Mouse (Mus musculus): ENCODE measurements around the gene Wbp2. TPM values are rescaled to one million over a fixed set of nuclear protein-coding genes. Genes with fewer than 3 reads are reported as not detected.
A peak's percentile ranks its signal among the peaks of the same experiment; 100 is the strongest.

The Wbp2 gene
- polyA plus RNA-seq, 1 experiment from 2014 or later, result 153 TPM

DNA sequence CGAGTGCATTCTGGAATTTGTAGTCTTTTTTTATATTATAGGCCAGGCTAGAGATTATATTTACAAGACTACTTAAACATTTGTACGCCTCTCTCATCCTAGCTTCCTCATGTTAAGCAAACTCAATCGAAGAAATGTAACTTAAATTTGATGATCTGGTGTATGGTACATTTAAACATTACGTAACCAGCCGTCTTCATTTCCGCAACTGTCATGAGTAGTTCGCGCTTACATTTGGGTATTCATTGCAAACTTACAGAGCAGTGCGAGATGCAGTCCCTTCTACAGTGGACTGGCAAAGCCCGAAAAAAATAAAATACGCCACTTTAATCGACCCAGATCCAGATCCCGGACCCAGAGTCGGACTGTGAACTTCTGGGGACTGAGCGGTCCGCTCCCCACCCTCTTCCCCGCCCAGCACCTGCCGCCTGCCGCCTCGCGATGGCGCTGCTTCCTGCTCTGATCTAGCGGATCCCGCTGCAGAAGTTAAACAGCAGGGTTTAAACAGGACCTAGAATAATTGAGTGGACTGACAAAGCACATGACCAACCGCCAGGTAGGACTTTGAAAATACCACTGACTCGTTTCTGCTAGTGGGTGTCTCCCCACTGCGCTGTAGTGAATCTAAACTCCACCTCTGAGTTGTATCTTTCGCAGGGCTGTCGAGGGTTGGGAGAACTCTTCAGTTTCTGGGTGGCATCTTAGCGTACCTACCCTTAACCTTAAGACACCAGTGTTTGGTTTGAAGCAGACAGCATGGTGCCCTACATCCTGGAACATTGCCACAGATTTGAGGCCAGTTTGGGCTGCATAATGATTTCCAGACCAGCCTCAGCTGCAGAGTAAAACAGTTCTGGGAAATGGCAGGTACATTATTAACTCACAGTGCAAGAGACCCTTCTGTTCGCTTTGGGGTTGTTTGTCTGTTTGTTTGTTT, 667 bp upstream of the Wbp2 start:
- peaks cover 12% of the 10 kb centered on the region for H3K36me3 ChIP-seq (ENCODE audit: control insufficient read depth, insufficient read depth)
- H3K9ac ChIP-seq (ENCODE audit: low read length), result peak overlapping the region; percentile 78
- peak; percentile 79 for ATAC-seq (replicated peaks; ENCODE audit: extremely low read depth, insufficient read depth, low FRiP score)
- H3K4me3 ChIP-seq (ENCODE audit: low read length), result peak overlapping the region; percentile 69
- H3K9me3 ChIP-seq (replicated peaks; ENCODE audit: control insufficient read depth, low read length), result no peaks in the 10 kb centered on the region
- peak overlapping the region; percentile 78 for H3K4me2 ChIP-seq (ENCODE audit: low read depth, low read length)
- peaks cover 18% of the 10 kb centered on the region for H3K4me1 ChIP-seq (ENCODE audit: control insufficient read depth, insufficient read depth, low read length)
- H3K27me3 ChIP-seq (ENCODE audit: control insufficient read depth, insufficient read depth, low read length), result no peaks in the 10 kb centered on the region
- H3K27ac ChIP-seq (ENCODE audit: low read length), result peak overlapping the region; percentile 92
- 3% methylated on average over 31 of the region's 31 CpGs for WGBS

DNA sequence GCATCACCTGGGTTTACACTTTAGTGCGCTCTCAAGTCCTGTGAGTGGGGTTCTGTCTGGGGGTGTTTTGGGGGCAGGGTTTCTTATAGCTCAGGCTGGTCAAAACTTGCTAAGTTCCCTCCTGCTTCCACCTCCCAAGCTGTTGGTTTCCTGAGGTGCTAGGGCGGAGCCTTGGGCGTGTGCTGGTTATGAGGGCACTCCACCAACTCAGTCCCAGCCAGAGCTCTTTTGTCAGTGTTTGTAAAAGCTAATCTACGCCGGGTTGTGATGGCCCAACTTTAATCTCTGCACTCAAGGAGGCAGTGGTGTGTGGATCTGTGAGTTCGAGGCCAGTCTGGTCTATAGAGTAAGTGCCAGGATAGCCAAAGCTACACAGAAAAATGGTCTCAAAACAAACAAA, 2.6 kb downstream of the Wbp2 start:
- Histone ChIP-seq H3K27ac (ENCODE audit: low read length) (no peak overlapping the region), H3K9ac (ENCODE audit: low read length) (no peak overlapping the region), H3K4me1 (ENCODE audit: control insufficient read depth, insufficient read depth, low read length) (peaks cover 18% of the 10 kb centered on the region), H3K36me3 (ENCODE audit: control insufficient read depth, insufficient read depth) (peaks cover 40% of the 10 kb centered on the region), H3K27me3 (ENCODE audit: control insufficient read depth, insufficient read depth, low read length) (no peaks in the 10 kb centered on the region), H3K4me2 (ENCODE audit: low read depth, low read length) (no peak overlapping the region), H3K4me3 (ENCODE audit: low read length) (no peak overlapping the region), H3K9me3 (replicated peaks; ENCODE audit: control insufficient read depth, low read length) (no peaks in the 10 kb centered on the region)
- no peak for ATAC-seq (replicated peaks; ENCODE audit: extremely low read depth, insufficient read depth, low FRiP score)
- WGBS, result 88% methylated on average over 6 of the region's 6 CpGs

DNA sequence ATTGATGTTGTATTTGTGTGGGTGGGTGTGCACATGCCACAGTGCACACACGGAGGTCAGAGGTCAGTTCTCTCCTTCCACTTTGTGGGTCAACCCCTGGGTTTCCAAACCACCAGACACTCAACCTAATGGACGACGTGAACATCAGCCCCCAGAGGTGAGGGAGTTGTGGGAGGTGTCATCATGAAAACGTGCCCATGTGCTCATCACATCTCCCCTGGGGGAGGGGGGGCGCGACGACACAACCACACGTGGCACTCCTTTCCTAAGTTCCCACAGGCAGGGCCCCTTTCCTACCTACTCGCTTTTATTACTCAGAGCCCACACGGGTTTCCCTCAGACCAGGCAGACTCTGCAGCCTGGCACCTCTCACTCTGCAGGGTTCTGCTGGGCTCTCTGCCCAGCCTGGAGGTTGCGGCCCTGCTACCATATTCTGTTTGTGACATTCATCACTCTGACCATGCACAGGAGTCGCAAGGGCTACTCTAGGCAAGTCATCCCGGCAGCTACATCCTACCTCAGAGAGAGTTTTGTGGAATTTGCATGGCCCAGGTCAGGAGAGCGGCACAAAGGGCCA, 3.6 kb downstream of the Wbp2 start:
- Histone ChIP-seq H3K27me3 (ENCODE audit: control insufficient read depth, insufficient read depth, low read length) (no peaks in the 10 kb centered on the region), H3K9ac (ENCODE audit: low read length) (no peak overlapping the region), H3K4me2 (ENCODE audit: low read depth, low read length) (no peak overlapping the region), H3K27ac (ENCODE audit: low read length) (no peak overlapping the region), H3K4me3 (ENCODE audit: low read length) (no peak overlapping the region), H3K4me1 (ENCODE audit: control insufficient read depth, insufficient read depth, low read length) (peaks cover 23% of the 10 kb centered on the region), H3K9me3 (replicated peaks; ENCODE audit: control insufficient read depth, low read length) (no peaks in the 10 kb centered on the region), H3K36me3 (ENCODE audit: control insufficient read depth, insufficient read depth) (peaks cover 45% of the 10 kb centered on the region)
- ATAC-seq (replicated peaks; ENCODE audit: extremely low read depth, insufficient read depth, low FRiP score), result no peak
- 87% methylated on average over 14 of the region's 14 CpGs for WGBS

DNA sequence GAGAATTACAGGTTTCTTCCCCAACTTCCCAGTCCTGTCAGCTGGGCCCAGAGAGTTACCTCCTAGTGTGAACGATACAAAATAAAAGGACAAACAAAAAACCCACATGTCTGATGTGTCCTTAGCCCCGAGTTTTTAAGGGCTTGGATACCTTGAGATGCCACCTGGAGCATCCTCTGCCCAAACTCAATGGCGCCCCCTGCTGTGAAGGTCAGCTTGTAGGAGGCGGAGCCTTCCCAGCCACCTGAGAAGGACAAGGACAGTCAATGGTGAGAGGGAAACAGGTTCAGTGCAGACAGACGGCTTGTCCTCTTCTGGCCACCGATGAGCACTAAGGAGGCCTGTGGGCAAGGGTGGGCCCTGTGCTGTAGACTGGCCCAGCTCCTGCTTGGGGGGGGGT, 5.7 kb downstream of the Wbp2 start:
- H3K4me2 ChIP-seq (ENCODE audit: low read depth, low read length), result no peak overlapping the region
- no peak overlapping the region for H3K9ac ChIP-seq (ENCODE audit: low read length)
- no peaks in the 10 kb centered on the region for H3K27me3 ChIP-seq (ENCODE audit: control insufficient read depth, insufficient read depth, low read length)
- peaks cover 18% of the 10 kb centered on the region for H3K4me1 ChIP-seq (ENCODE audit: control insufficient read depth, insufficient read depth, low read length)
- H3K9me3 ChIP-seq (replicated peaks; ENCODE audit: control insufficient read depth, low read length), result no peaks in the 10 kb centered on the region
- no peak for ATAC-seq (replicated peaks; ENCODE audit: extremely low read depth, insufficient read depth, low FRiP score)
- H3K27ac ChIP-seq (ENCODE audit: low read length), result no peak overlapping the region
- 74% methylated on average over 6 of the region's 6 CpGs for WGBS
- peaks cover 45% of the 10 kb centered on the region for H3K36me3 ChIP-seq (ENCODE audit: control insufficient read depth, insufficient read depth)
- H3K4me3 ChIP-seq (ENCODE audit: low read length), result no peak overlapping the region

DNA sequence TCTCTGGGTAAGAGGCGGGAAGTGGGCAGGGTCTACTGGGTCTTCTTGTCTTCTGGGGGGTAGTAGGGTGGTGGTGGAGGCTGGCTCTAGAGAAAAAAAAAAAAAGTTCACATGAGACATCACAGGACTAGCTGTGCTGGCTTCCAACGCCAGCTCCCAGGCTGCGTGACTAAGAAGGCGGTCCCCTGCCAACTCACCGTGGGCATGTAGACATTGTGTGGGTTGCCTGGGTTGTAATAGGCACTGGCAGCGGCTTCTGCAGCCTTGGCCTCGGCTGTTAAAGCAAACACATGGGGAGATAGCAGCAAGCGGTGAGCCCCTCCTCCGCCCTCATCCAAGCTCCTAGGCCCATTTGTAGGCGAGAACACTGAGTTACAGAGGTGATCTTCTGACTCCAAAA, 7.3 kb downstream of the Wbp2 start:
- H3K9me3 ChIP-seq (replicated peaks; ENCODE audit: control insufficient read depth, low read length), result no peaks in the 10 kb centered on the region
- peaks cover 45% of the 10 kb centered on the region for H3K36me3 ChIP-seq (ENCODE audit: control insufficient read depth, insufficient read depth)
- whole genome bisulfite sequencing, result 76% methylated on average over 10 of the region's 10 CpGs
- no peak overlapping the region for H3K9ac ChIP-seq (ENCODE audit: low read length)
- H3K4me1 ChIP-seq (ENCODE audit: control insufficient read depth, insufficient read depth, low read length), result peaks cover 11% of the 10 kb centered on the region
- H3K27me3 ChIP-seq (ENCODE audit: control insufficient read depth, insufficient read depth, low read length), result no peaks in the 10 kb centered on the region
- H3K27ac ChIP-seq (ENCODE audit: low read length), result no peak overlapping the region
- ATAC-seq (replicated peaks; ENCODE audit: extremely low read depth, insufficient read depth, low FRiP score), result no peak
- H3K4me3 ChIP-seq (ENCODE audit: low read length), result no peak overlapping the region
- H3K4me2 ChIP-seq (ENCODE audit: low read depth, low read length), result no peak overlapping the region

DNA sequence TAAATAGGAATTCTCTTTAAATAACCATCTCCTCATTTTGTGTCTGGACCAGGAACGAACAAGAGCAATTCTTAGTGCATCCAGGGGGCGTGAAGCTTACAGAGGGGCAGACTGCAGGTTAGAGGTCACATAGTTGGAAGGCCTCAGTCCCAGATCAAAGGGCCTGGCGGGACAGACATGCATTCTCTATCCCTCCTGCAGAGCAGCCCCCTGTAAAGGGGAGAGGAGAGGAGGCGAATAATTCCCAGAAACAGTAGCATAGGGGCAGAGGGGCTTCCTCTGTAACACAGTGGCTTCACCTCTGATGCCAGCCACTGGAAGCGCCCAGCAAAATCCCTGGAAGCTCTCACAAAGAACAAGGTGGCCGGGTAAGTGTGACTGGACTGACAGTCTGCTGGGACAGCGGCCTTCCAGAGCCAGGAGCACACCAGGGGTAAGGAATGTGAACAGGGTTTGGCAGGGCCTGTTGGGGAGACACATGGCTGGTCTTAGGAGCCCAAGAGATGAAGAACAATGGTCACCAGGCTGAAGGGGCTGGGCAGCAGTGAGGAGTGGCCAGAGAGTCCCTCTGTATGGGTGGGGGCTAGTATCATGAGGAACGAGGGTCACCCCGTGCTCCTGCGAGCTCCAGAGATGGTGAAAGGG, 8.0 kb downstream of the Wbp2 start:
- no peak for ATAC-seq (replicated peaks; ENCODE audit: extremely low read depth, insufficient read depth, low FRiP score)
- Histone ChIP-seq H3K4me3 (ENCODE audit: low read length) (no peak overlapping the region), H3K4me2 (ENCODE audit: low read depth, low read length) (no peak overlapping the region), H3K27me3 (ENCODE audit: control insufficient read depth, insufficient read depth, low read length) (no peaks in the 10 kb centered on the region), H3K9me3 (replicated peaks; ENCODE audit: control insufficient read depth, low read length) (no peaks in the 10 kb centered on the region), H3K4me1 (ENCODE audit: control insufficient read depth, insufficient read depth, low read length) (peaks cover 11% of the 10 kb centered on the region), H3K36me3 (ENCODE audit: control insufficient read depth, insufficient read depth) (peaks cover 43% of the 10 kb centered on the region), H3K27ac (ENCODE audit: low read length) (peak overlapping the region; percentile 27), H3K9ac (ENCODE audit: low read length) (peak overlapping the region; percentile 25)
- 58% methylated on average over 10 of the region's 10 CpGs for WGBS

DNA sequence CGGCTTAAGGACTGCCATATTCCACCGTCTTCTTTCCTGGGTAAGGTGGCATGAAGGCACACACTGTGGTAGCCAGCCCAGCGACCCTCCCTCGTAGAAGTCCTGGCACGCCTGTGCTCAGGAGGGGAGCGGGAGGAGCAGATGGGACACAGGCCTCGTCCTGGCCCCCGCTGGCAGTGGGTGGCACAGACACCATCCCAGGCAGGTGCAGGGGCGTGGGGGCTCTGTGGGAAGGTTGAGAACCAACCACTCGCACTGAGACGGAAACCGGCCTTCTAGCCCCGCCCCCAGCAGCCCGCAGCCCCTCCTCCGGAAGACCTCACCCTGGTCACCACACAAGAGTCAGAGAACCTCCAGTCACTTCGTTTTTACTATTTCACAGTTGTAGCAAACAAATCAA, 8.6 kb downstream of the Wbp2 start:
- H3K9me3 ChIP-seq (replicated peaks; ENCODE audit: control insufficient read depth, low read length), result no peaks in the 10 kb centered on the region
- no peaks in the 10 kb centered on the region for H3K27me3 ChIP-seq (ENCODE audit: control insufficient read depth, insufficient read depth, low read length)
- peak overlapping the region; percentile 56 for H3K9ac ChIP-seq (ENCODE audit: low read length)
- peak; percentile 35; the same call in 1 of the 2 replicates for ATAC-seq (replicated peaks; ENCODE audit: extremely low read depth, insufficient read depth, low FRiP score)
- peaks cover 37% of the 10 kb centered on the region for H3K36me3 ChIP-seq (ENCODE audit: control insufficient read depth, insufficient read depth)
- WGBS, result 25% methylated on average over 16 of the region's 16 CpGs
- peaks cover 11% of the 10 kb centered on the region for H3K4me1 ChIP-seq (ENCODE audit: control insufficient read depth, insufficient read depth, low read length)
- H3K4me2 ChIP-seq (ENCODE audit: low read depth, low read length), result peak overlapping the region; percentile 47
- peak overlapping the region; percentile 67 for H3K27ac ChIP-seq (ENCODE audit: low read length)
- H3K4me3 ChIP-seq (ENCODE audit: low read length), result peak overlapping the region; percentile 26

DNA sequence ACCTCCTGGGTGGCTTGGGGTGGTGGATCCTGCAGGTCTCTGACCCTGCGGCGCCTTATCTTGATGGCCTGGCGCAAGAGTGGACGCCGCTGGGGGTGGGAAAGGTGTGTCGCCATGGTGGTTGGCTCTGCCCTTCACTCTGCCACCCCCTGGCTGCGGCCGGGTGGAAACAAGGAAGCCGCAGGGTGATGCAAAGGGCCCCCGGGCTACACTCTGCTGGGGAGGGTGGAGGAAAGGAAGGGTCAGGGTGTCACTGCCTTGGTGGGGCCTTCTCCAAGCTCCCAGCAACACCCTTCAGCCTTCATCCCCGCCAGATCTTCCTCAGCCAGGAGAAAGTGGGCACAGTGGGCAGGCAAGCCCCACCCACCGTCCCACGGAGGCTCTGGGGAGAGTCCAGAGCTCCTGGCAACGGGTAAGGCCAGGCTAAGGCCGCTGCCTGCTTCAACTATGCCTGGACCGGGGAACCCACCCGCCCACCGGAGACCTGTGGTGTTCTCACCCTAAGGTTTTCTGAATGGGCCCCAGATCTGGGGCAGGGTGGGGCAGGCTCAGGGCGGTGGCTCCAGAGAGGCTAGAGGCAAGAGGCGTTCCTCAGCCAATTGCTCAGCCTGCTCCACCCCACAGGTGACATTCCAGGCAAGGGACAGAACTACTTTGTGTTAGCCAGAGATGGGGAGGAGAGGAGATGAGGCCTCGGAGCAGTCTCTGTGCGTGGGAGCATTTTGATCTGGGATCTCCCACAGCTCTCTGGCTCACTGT, 9.2 kb downstream of the Wbp2 start, which contains the start of gene Unc13d:
Gene Unc13d (minus strand): TSS at position 516 of the 759 bp plus-strand sequence.
- ATAC-seq (replicated peaks; ENCODE audit: extremely low read depth, insufficient read depth, low FRiP score), result peak; percentile 30; the same call in 1 of the 2 replicates
- peaks cover 11% of the 10 kb centered on the region for H3K4me1 ChIP-seq (ENCODE audit: control insufficient read depth, insufficient read depth, low read length)
- H3K4me3 ChIP-seq (ENCODE audit: low read length), result peak within 1 kb of the TSS; percentile 36
- no peaks in the 10 kb centered on the region for H3K27me3 ChIP-seq (ENCODE audit: control insufficient read depth, insufficient read depth, low read length)
- WGBS, result 55% methylated on average over 22 of the region's 22 CpGs
- peak within 1 kb of the TSS; percentile 47 for H3K4me2 ChIP-seq (ENCODE audit: low read depth, low read length)
- no peaks in the 10 kb centered on the region for H3K9me3 ChIP-seq (replicated peaks; ENCODE audit: control insufficient read depth, low read length)
- peak within 1 kb of the TSS; percentile 62 for H3K9ac ChIP-seq (ENCODE audit: low read length)
- peaks cover 34% of the 10 kb centered on the region for H3K36me3 ChIP-seq (ENCODE audit: control insufficient read depth, insufficient read depth)
- H3K27ac ChIP-seq (ENCODE audit: low read length), result peak within 1 kb of the TSS; percentile 67

Measured in heart, embryonic 16.5 days (tissue).